ENCODE assay signal across 9 mouse cellular contexts in genomic region chr11:29839781-29840180, GRCm38 (mm10). TPM values are rescaled to one million over a fixed set of nuclear protein-coding genes. Genes with fewer than 3 reads are reported as not detected.
DNase-seq lines count a peak whose midpoint lies in the region; ATAC-seq lines count a peak whose summit lies in the region.
"Had no signal": no experiment of that assay in that cellular context is flagged by ENCODE, and none has a peak within 500 bp of the region (broad histone marks: within the 10 kb centered on the region; RNA-seq: fewer than 3 reads in every experiment).

No protein-coding gene starts in this region.

- no peak overlapping the region for H3K4me2 ChIP-seq in neural tube, embryonic 13.5 days

- no peak overlapping the region for H3K4me3 ChIP-seq in neural tube, embryonic 13.5 days

- no peaks in the 10 kb centered on the region for H3K27me3 ChIP-seq in neural tube, embryonic 13.5 days

- H3K9ac ChIP-seq in neural tube, embryonic 13.5 days = no peak overlapping the region

- H3K9me3 ChIP-seq in neural tube, embryonic 13.5 days = no peaks in the 10 kb centered on the region

- H3K36me3 ChIP-seq in neural tube, embryonic 13.5 days = no peaks in the 10 kb centered on the region

- H3K4me1 ChIP-seq in neural tube, embryonic 13.5 days (replicated peaks) = 0 out of 2 replicates have a peak, but pooled peaks cover 3% of the 10 kb centered on the region

- ATAC-seq in neural tube, embryonic 13.5 days (ENCODE audit: low read depth) = peak; percentile 53
- no peak for ATAC-seq in activated CD4-positive, CD25-positive, alpha-beta regulatory T cell, adult 4 months

- no peak for DNase-seq in neural tube, embryonic 10.5 days (ENCODE audit: extremely low spot score, low spot score)
- peak; percentile 88 for DNase-seq in heart, adult 8-10 months (ENCODE audit: low spot score)
- DNase-seq in kidney, postnatal 14 days = peak; percentile 42
- DNase-seq in thymus, adult 18-20 months = no peak
- no peak for DNase-seq in layer of hippocampus, postnatal 36 days
- no peak for DNase-seq in adipocyte (ENCODE audit: low spot score)

- WGBS in neural tube, embryonic 13.5 days = 63% methylated on average over 3 of the region's 3 CpGs

- 0 out of 2 replicates have a peak overlapping the region, but pooled peaks have one; percentile 33 for H3K27ac ChIP-seq in neural tube, embryonic 13.5 days (replicated peaks)

RNA-seq across cellular contexts. Expression of gene 4931440F15Rik, which starts 14.3 kb away (rescaled TPM):
- 0.36 and 0.43 TPM in 2 replicates for polyA plus RNA-seq in neural tube, embryonic 13.5 days (2015; fragmentation: Nextera tagmentation; extraction: Ambion mirVana)
- 1 to 10 TPM; 1.5 to 2.4 (median 1.7) TPM for total RNA-seq in heart, adult 8-10 months (2022)
- not detected for polyA plus RNA-seq in activated CD4-positive, CD25-positive, alpha-beta regulatory T cell, adult 4 months (2017; shearing (Covaris generic))
- 1 to 10 TPM; 1.9 to 3.6 TPM for total RNA-seq in layer of hippocampus, postnatal 36 days (2021)
- polyA plus RNA-seq: liver, adult 2 months had no signal

Comparison
In these comparisons a context has a peak if more than half of its experiments do, and no peak if none do; other contexts are left out.
1. DNase-seq: peak in heart, adult 8-10 months (single experiment) and kidney, postnatal 14 days (single experiment); none in neural tube, embryonic 10.5 days (single experiment), thymus, adult 18-20 months (0 of 2), layer of hippocampus, postnatal 36 days (0 of 2) and adipocyte (single experiment).